Mouse (Mus musculus) neural tube, embryonic 12.5 days (tissue): Measurements from ENCODE around the gene 4933427D14Rik. TPM values are rescaled to one million over a fixed set of nuclear protein-coding genes. Genes with fewer than 3 reads are reported as not detected.

Experiments used
- ATAC-seq: fragments of 200-750 bp; cut with Nextera tagmentation; 2 replicates; pipeline ENCODE4 v1.8.0; 2017; ENCODE audit warnings: low read depth, mild to moderate bottlenecking, moderate TSS enrichment, moderate library complexity; ENCODE audit not compliant: low FRiP score
- H3K27ac ChIP-seq: fragments of 300-500 bp; sonication (generic); 2 replicates; pipeline ENCODE4 v1.5.1; 2016
- H3K27me3 ChIP-seq: fragments of 300-500 bp; sonication (generic); replicated peaks from 2 replicates; pipeline ENCODE4 v1.6.1; 2016; ENCODE audit warnings: mild to moderate bottlenecking
- H3K36me3 ChIP-seq: fragments of 300-500 bp; sonication (generic); 2 replicates; pipeline ENCODE4 v1.6.1; 2016; ENCODE audit warnings: mild to moderate bottlenecking
- H3K4me1 ChIP-seq: fragments of 300-500 bp; sonication (generic); 2 replicates; pipeline ENCODE4 v1.6.1; 2016
- H3K4me2 ChIP-seq: fragments of 300-500 bp; sonication (generic); replicated peaks from 2 replicates; pipeline ENCODE4 v1.6.1; 2016; ENCODE audit warnings: mild to moderate bottlenecking
- H3K4me3 ChIP-seq: fragments of 300-500 bp; sonication (generic); 2 replicates; pipeline ENCODE4 v1.5.1; 2016
- H3K9ac ChIP-seq: fragments of 300-500 bp; sonication (generic); 2 replicates; pipeline ENCODE4 v1.6.1; 2016; ENCODE audit warnings: mild to moderate bottlenecking
- H3K9me3 ChIP-seq: fragments of 300-500 bp; sonication (generic); 2 replicates; pipeline ENCODE4 v1.6.1; 2016; ENCODE audit warnings: mild to moderate bottlenecking
- WGBS: fragments of 180-500 bp; shearing (Covaris S2); methylation state at CpG from one replicate; pipeline ENCODE4 v1.1.7; 2016; 5-methylcytosine and 5-hydroxymethylcytosine counted together
- polyA plus RNA-seq: library from polyadenylated mRNA; unstranded; fragments of >200 nt; fragmentation: Nextera tagmentation; extraction: Ambion mirVana; gene quantifications from 2 replicates; pipeline ENCODE4 v1.2.1, GENCODE M21; 2016

Gene 4933427D14Rik
- polyA plus RNA-seq, result 18.3 and 25.0 TPM in 2 replicates

DNA sequence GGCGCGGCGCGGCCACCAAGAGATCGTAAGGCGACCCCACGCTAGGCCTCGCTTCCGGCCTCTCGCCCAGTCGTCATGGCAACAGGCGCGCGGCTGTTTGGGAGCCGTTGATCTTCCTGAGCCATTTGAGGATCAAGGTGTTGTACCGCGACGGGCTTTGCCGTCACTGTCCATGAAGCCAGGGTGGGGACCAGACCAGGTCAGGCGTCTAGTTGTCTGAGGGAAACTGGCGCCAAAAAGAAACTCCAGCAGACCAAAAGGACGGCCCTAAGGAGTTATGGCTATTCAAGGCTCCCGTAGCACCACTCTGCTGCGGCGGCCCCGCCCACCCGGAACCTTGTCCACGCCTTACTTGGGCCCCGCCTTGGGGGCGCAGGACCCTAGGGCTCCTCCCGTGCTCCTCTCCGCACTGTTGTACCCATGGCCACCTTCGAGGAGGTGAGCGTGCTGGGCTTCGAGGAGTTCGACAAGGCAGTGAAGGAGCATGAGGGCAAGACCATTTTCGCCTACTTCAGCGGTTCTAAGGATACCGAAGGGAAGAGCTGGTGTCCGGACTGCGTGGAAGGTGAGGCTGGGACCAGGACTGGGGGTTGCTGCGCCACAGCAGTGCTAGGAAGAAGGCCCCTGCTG, at the start of gene 4933427D14Rik, which contains the start of gene Txndc17:
Gene 4933427D14Rik, minus strand, starts transcription at position 256 of the 630 bp plus-strand sequence.
Gene Txndc17, plus strand, starts transcription at position 344 of the 630 bp plus-strand sequence.
- Histone ChIP-seq H3K27ac (0 out of 2 replicates have a peak within 1 kb of the TSS, but pooled peaks have one; percentile 9), H3K4me1 (peaks cover 23% of the 10 kb centered on the region), H3K36me3 (peaks cover 21% of the 10 kb centered on the region), H3K9ac (peak within 1 kb of the TSS; percentile 71), H3K4me3 (peak within 1 kb of the TSS; percentile 69), H3K9me3 (no peaks in the 10 kb centered on the region), H3K4me2 (peak within 1 kb of the TSS; percentile 72), H3K27me3 (no peaks in the 10 kb centered on the region)
- WGBS, result under 1% methylated on average over 42 of the region's 42 CpGs
- peak; percentile 93 for ATAC-seq

DNA sequence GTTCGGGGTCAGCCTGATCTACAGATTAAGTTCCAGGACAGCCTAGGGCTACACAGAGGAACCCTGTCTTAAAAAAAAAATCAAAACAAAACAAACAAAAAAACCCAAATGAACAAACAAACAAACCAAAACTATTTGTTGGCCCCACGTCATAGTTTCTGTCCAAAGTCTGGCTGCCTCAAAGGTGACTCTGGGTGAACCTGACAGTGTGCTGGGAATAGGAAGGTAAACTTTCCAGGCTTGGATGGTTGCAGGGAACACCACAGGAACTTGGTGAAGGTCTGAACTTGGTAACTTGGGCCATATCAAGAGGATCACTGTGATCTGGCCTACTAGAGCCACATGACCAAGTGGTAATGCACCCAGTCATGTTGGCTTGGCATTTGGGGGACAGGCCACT, 49.2 kb upstream of the 4933427D14Rik start:
- WGBS, result 85% methylated on average over 2 of the region's 2 CpGs
- H3K9me3 ChIP-seq, result no peaks in the 10 kb centered on the region
- no peak overlapping the region for H3K4me2 ChIP-seq
- no peak overlapping the region for H3K9ac ChIP-seq
- ATAC-seq, result no peak
- H3K27ac ChIP-seq, result no peak overlapping the region
- no peaks in the 10 kb centered on the region for H3K36me3 ChIP-seq
- no peak overlapping the region for H3K4me3 ChIP-seq
- no peaks in the 10 kb centered on the region for H3K27me3 ChIP-seq
- no peaks in the 10 kb centered on the region for H3K4me1 ChIP-seq

DNA sequence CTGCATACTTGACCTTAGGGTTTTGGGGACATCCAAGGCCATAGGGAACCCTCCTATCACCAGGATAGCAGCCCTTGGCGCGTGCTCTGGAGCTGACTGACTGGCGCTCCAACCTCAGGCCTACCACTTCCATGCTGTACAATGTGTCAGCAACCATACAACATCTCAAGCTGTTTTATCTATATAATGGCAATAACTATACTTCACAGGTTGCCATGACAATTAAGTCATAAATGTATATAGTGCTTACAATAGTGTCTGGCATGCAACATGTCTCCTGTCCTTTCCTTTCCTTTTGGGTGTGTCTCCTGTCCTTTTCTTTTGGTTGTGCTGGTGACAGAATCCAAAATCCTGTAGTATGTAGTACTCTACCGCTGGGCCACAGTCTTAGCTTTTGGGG, 48.4 kb upstream of the 4933427D14Rik start:
- Histone ChIP-seq H3K9me3 (no peaks in the 10 kb centered on the region), H3K4me1 (no peaks in the 10 kb centered on the region), H3K36me3 (no peaks in the 10 kb centered on the region), H3K4me3 (no peak overlapping the region), H3K4me2 (no peak overlapping the region), H3K27ac (no peak overlapping the region), H3K27me3 (no peaks in the 10 kb centered on the region), H3K9ac (no peak overlapping the region)
- ATAC-seq, result no peak
- 94% methylated on average over 4 of the region's 4 CpGs for WGBS

- WGBS, result 83% methylated on average over 8 of the region's 8 CpGs
- Histone ChIP-seq H3K9me3 (no peaks in the 10 kb centered on the region), H3K27me3 (no peaks in the 10 kb centered on the region), H3K4me2 (no peak overlapping the region), H3K4me3 (no peak overlapping the region), H3K4me1 (no peaks in the 10 kb centered on the region), H3K36me3 (no peaks in the 10 kb centered on the region), H3K9ac (no peak overlapping the region), H3K27ac (no peak overlapping the region)
- ATAC-seq, result no peak
Measured at GRCm38 (mm10) chr11:72245196-72245753, 38.0 kb upstream of the 4933427D14Rik start.

DNA sequence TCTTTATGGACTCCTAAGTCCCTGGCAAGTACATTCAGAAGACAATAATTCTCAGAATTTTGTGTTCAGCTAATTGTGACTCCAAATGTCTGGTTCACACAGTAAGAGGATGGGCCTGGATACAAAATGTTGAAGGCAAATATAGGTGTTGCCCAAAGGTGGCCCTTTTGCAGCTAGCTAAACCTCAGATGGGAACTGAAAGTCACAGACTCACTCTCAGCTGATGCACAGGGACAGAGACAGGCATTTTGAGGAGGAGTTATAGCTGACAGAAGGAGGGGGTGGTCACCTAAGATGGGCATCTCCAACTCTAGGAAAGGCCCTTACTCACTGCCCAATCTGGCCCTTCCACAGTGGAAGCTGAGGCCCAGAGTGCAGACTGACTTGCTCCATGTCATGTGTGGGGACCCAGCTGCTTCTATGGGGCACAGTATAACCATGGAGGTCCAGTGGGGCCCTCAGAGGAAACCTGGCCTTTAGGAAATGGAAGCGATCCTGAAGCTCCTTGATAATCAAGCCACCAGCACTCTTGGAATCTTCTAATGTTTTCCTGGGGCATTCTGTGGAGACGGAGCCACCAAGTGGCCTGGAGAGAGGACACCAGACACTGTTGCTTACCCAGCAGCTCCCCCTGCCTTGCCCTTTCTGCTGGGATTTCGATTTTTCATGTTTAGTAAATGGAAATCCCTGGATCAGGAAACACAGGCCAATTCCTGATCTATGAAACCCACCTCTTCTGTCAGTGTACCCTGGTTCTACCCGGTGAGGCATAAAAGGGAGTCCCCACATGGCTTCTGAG, 33.0 kb upstream of the 4933427D14Rik start:
- WGBS, result 74% methylated on average over 4 of the region's 4 CpGs
- no peaks in the 10 kb centered on the region for H3K36me3 ChIP-seq
- no peak overlapping the region for H3K27ac ChIP-seq
- no peaks in the 10 kb centered on the region for H3K9me3 ChIP-seq
- H3K4me2 ChIP-seq, result no peak overlapping the region
- no peak overlapping the region for H3K4me3 ChIP-seq
- H3K27me3 ChIP-seq, result no peaks in the 10 kb centered on the region
- no peak for ATAC-seq
- H3K4me1 ChIP-seq, result no peaks in the 10 kb centered on the region
- no peak overlapping the region for H3K9ac ChIP-seq

- 73% methylated on average over 5 of the region's 5 CpGs for WGBS
- Histone ChIP-seq H3K9me3 (no peaks in the 10 kb centered on the region), H3K4me3 (no peak overlapping the region), H3K4me2 (no peak overlapping the region), H3K9ac (no peak overlapping the region), H3K4me1 (no peaks in the 10 kb centered on the region), H3K27me3 (no peaks in the 10 kb centered on the region), H3K36me3 (no peaks in the 10 kb centered on the region), H3K27ac (no peak overlapping the region)
- no peak for ATAC-seq
Measured at GRCm38 (mm10) chr11:72234013-72234412, 26.8 kb upstream of the 4933427D14Rik start.

- H3K4me1 ChIP-seq, result no peaks in the 10 kb centered on the region
- H3K4me3 ChIP-seq, result no peak overlapping the region
- no peaks in the 10 kb centered on the region for H3K36me3 ChIP-seq
- H3K9me3 ChIP-seq, result no peaks in the 10 kb centered on the region
- H3K4me2 ChIP-seq, result no peak overlapping the region
- no peaks in the 10 kb centered on the region for H3K27me3 ChIP-seq
- whole genome bisulfite sequencing, result 67% methylated on average over 1 of the region's 1 CpGs
- no peak for ATAC-seq
- H3K27ac ChIP-seq, result no peak overlapping the region
- no peak overlapping the region for H3K9ac ChIP-seq
Measured at GRCm38 (mm10) chr11:72232991-72233390, 25.7 kb upstream of the 4933427D14Rik start.

DNA sequence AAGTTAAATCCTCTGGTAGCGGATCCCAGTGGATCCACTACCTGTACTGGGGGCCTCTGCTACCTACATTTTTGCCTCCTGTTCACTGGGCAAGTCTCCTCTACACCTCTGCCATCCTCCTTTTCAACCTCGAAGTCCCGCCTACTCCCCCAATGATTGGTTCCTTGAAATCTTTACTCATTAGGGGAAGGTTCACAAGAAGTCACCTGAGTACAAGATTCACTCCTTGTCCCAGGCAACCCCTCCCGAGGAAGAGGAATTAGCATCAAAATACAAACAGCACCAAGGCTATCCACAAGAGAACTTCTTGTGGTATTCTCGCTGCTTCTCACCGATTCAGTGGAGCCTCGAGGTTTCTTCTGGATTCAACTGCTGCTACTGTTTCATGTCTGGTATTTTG, 24.8 kb upstream of the 4933427D14Rik start:
- H3K27ac ChIP-seq, result no peak overlapping the region
- WGBS, result 84% methylated on average over 7 of the region's 7 CpGs
- ATAC-seq, result no peak

DNA sequence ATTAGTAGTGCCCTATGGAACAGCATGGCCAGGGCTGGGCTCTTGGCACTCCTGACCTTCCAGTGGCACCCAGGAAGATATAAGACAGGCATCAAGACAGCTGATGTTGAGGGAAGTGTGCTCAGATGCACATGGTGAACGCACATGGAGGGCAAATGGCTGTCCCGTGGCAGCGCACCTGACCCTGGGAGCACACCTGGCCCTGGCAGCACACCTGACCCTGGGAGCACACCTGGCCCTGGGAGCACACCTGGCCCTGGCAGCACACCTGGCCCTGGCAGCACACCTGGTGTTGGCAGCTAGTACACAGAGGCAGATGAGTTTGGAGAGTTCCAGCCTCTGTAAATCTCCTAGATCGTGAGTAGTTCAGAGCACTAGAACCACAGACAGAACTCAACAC, 21.3 kb upstream of the 4933427D14Rik start:
- no peak overlapping the region for H3K4me2 ChIP-seq
- H3K36me3 ChIP-seq, result no peaks in the 10 kb centered on the region
- H3K4me3 ChIP-seq, result no peak overlapping the region
- ATAC-seq, result no peak
- whole genome bisulfite sequencing, result 87% methylated on average over 4 of the region's 4 CpGs
- H3K4me1 ChIP-seq, result peaks cover 13% of the 10 kb centered on the region
- no peak overlapping the region for H3K27ac ChIP-seq
- no peaks in the 10 kb centered on the region for H3K27me3 ChIP-seq
- H3K9ac ChIP-seq, result no peak overlapping the region
- H3K9me3 ChIP-seq, result no peaks in the 10 kb centered on the region

More for the DNA sequence above, 24.8 kb upstream of the 4933427D14Rik start:
- Histone ChIP-seq H3K4me1 (no peaks in the 10 kb centered on the region), H3K36me3 (no peaks in the 10 kb centered on the region), H3K4me3 (no peak overlapping the region), H3K27me3 (no peaks in the 10 kb centered on the region), H3K4me2 (no peak overlapping the region), H3K9me3 (no peaks in the 10 kb centered on the region), H3K9ac (no peak overlapping the region)

DNA sequence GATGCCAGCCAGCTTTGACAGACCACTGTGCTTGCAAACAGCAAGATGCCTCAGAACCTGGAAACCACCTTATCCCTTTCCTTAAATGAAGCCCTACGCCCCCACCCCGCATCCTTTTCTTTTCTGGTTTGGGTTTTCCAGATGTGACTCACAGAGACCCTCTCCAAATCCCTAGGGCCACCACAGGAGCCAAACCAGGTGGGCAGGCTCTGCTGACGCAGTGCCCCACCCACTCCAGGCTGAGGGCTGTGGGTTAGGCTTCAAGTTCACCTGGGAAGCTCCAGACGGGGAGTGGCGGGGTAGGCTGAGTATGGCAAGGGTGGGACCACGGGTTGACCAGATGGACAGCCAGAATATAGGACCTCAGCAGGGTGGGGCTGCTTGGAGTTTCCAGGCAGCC, 19.6 kb upstream of the 4933427D14Rik start:
- H3K27me3 ChIP-seq, result no peaks in the 10 kb centered on the region
- no peak overlapping the region for H3K4me3 ChIP-seq
- no peak for ATAC-seq
- H3K4me1 ChIP-seq, result peaks cover 13% of the 10 kb centered on the region
- H3K36me3 ChIP-seq, result no peaks in the 10 kb centered on the region
- WGBS, result 90% methylated on average over 6 of the region's 6 CpGs
- no peak overlapping the region for H3K4me2 ChIP-seq
- H3K27ac ChIP-seq, result no peak overlapping the region
- H3K9ac ChIP-seq, result no peak overlapping the region
- no peaks in the 10 kb centered on the region for H3K9me3 ChIP-seq

DNA sequence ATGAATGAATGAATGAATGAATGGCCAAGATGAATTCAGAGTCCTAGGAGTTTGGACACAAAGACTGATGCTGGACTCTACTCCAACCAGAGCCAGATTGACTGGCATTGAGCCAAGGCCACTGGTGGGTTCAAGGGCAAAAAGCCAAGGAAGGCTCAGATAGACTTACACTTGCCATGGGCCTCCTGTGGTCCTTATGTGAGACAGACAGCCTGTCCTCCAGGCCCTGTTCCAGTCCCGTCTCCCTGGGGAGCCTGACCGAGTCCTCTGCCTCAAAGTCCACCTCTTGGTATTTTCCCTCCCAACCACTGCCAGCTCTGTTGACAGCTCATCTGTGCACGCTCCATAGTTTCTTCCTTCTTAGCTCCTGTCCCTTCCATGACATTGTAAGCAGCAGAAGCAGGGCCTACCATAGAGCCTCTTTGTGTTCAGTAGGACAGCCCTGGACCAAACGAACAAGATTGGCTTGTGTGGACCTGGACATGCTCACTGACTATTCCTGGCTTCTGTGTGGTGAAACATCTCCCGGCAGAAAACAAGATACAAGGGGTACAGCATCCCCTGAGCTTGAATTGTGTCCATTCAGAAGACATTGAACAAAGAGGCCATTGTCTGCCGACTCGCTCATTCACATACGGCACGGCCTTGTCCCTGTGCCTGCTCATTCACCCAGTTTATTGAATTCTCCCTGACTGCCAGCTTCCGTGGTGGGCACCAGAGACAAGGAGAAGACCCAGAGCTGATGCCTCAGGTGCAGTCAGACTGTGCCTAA, 18.9 kb upstream of the 4933427D14Rik start:
- Histone ChIP-seq H3K36me3 (no peaks in the 10 kb centered on the region), H3K9ac (no peak overlapping the region), H3K27me3 (no peaks in the 10 kb centered on the region), H3K4me2 (no peak overlapping the region), H3K9me3 (no peaks in the 10 kb centered on the region), H3K27ac (no peak overlapping the region), H3K4me3 (no peak overlapping the region), H3K4me1 (peaks cover 13% of the 10 kb centered on the region)
- 45% methylated on average over 10 of the region's 10 CpGs for WGBS
- ATAC-seq, result no peak; the same call in 1 of the 2 replicates

GRCm38 (mm10) chr11:72224865-72225264, 17.6 kb upstream of the 4933427D14Rik start:
- no peak for ATAC-seq
- H3K9ac ChIP-seq, result no peak overlapping the region
- no peaks in the 10 kb centered on the region for H3K9me3 ChIP-seq
- H3K27ac ChIP-seq, result no peak overlapping the region
- H3K4me3 ChIP-seq, result no peak overlapping the region
- no peaks in the 10 kb centered on the region for H3K36me3 ChIP-seq
- H3K4me1 ChIP-seq, result peaks cover 13% of the 10 kb centered on the region
- H3K27me3 ChIP-seq, result no peaks in the 10 kb centered on the region
- no peak overlapping the region for H3K4me2 ChIP-seq
- WGBS, result 19% methylated on average over 5 of the region's 5 CpGs
